ENCODE assay signal across 7 mouse cellular contexts in the genomic region with DNA sequence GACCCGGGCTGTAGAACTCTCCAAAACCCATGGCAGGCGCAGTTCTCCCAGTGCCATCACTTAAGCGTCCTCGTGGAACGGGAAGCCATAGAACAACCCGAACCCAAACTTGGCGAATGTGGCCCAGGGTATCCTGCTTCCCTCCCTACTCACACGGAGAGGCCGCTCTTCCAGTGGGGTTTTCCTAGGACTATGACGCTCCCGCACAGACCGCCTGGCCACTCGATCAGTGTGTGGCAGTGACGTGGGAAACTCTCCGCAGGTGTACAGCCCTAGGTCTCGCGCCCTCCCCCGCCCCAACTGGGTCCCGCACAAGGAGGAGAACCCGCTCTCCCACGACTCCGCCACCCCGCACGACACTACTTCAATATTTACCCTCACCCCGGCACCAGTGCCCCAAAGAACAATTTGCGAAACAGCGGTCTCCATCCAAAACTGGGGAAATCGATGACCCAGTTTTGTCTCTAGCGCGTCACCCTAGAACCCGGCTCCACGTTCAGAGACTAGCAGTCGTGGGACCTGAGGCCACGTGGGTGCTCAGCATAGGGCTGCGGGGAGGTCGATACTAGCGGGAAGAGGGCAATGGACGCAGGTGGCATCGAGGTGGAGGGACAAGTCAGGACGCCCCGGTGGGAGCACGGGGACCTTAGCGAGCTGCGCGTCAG. TPM values are rescaled to one million over a fixed set of nuclear protein-coding genes. Genes with fewer than 3 reads are reported as not detected.
DNase-seq lines count a peak whose midpoint lies in the region; ATAC-seq and TF ChIP-seq lines count a peak whose summit lies in the region.

No protein-coding gene starts in this region.

- peak overlapping the region; percentile 50 for H3K4me3 ChIP-seq in lung, embryonic 14.5 days (ENCODE audit: low read depth, low read length)
- peak overlapping the region; percentile 42 for H3K4me3 ChIP-seq in embryonic fibroblast, embryonic 13.5 days (ENCODE audit: insufficient read depth, low read length)
- H3K4me3 ChIP-seq in limb, embryonic 11.5 days (ENCODE audit: low read depth, low read length), result peak overlapping the region; percentile 47
- H3K4me3 ChIP-seq in olfactory bulb, adult 2 months (ENCODE audit: insufficient read depth, low read depth, low read length), result peak overlapping the region; percentile 54

- peak overlapping the region; percentile 99 for H3K4me2 ChIP-seq in lung, embryonic 14.5 days
- peak overlapping the region; percentile 93 for H3K4me2 ChIP-seq in limb, embryonic 11.5 days (ENCODE audit: low read depth, severe bottlenecking)

- no peak for TF ChIP-seq CTCF in lung, embryonic 14.5 days (IDR thresholded peaks at IDR 0.05; ENCODE audit: low read depth)
- no peak for TF ChIP-seq CTCF in embryonic fibroblast, embryonic 13.5 days (IDR thresholded peaks at IDR 0.05; ENCODE audit: borderline replicate concordance, insufficient read depth, low read length)
- TF ChIP-seq CTCF in olfactory bulb, adult 2 months (IDR thresholded peaks at IDR 0.05; ENCODE audit: insufficient read depth, low read depth, low read length), result no peak

- no peaks in the 10 kb centered on the region for H3K9me3 ChIP-seq in lung, embryonic 14.5 days (ENCODE audit: low read depth, low read length)
- no peaks in the 10 kb centered on the region for H3K9me3 ChIP-seq in limb, embryonic 11.5 days (ENCODE audit: control insufficient read depth, low read length)

- peak; percentile 45 for ATAC-seq in lung, embryonic 14.5 days (ENCODE audit: insufficient read depth)
- ATAC-seq in limb, embryonic 11.5 days (ENCODE audit: insufficient number of reproducible peaks, low FRiP score, low TSS enrichment, low read depth), result no peak; the same call in 1 of the 2 replicates

- no peaks in the 10 kb centered on the region for H3K36me3 ChIP-seq in lung, embryonic 14.5 days (ENCODE audit: insufficient read depth)
- H3K36me3 ChIP-seq in limb, embryonic 11.5 days (ENCODE audit: control insufficient read depth, insufficient read depth, low read length), result no peaks in the 10 kb centered on the region

- H3K4me1 ChIP-seq in lung, embryonic 14.5 days (ENCODE audit: insufficient read depth), result no peaks in the 10 kb centered on the region
- H3K4me1 ChIP-seq in embryonic fibroblast, embryonic 13.5 days (ENCODE audit: control insufficient read depth, insufficient read depth, low read length), result no peaks in the 10 kb centered on the region
- H3K4me1 ChIP-seq in limb, embryonic 11.5 days (ENCODE audit: control insufficient read depth, insufficient read depth, low read length), result peaks cover 6% of the 10 kb centered on the region; the same call in 1 of the 2 replicates
- peaks cover 14% of the 10 kb centered on the region for H3K4me1 ChIP-seq in olfactory bulb, adult 2 months (ENCODE audit: control insufficient read depth, insufficient read depth, low read length)

- peaks cover 22% of the 10 kb centered on the region for H3K27me3 ChIP-seq in lung, embryonic 14.5 days (ENCODE audit: insufficient read depth, low read length)
- H3K27me3 ChIP-seq in limb, embryonic 11.5 days (ENCODE audit: control insufficient read depth, insufficient read depth, low read length), result peaks cover 26% of the 10 kb centered on the region

- no peak for DNase-seq in lung, embryonic 14.5 days
- no peak for DNase-seq in lung, postnatal 4 days
- peak; percentile 34 for DNase-seq in limb, embryonic 11.5 days (ENCODE audit: low spot score)
- no peak for DNase-seq in yolk sac, embryonic 10.5 days (ENCODE audit: low spot score)
- no peak for DNase-seq in thymus, postnatal 4 days

- H3K27ac ChIP-seq in lung, embryonic 14.5 days (ENCODE audit: low read depth), result no peak overlapping the region
- no peak overlapping the region for H3K27ac ChIP-seq in embryonic fibroblast, embryonic 13.5 days (ENCODE audit: insufficient read depth, low read length)
- no peak overlapping the region for H3K27ac ChIP-seq in limb, embryonic 11.5 days (replicated peaks; ENCODE audit: low read depth, low read length)
- no peak overlapping the region for H3K27ac ChIP-seq in olfactory bulb, adult 2 months (ENCODE audit: insufficient read depth, low read depth, low read length)

- no peak for TF ChIP-seq POLR2A in embryonic fibroblast, embryonic 13.5 days (IDR thresholded peaks at IDR 0.05; ENCODE audit: low read depth, low read length)
- TF ChIP-seq POLR2A in olfactory bulb, adult 2 months (IDR thresholded peaks at IDR 0.05; ENCODE audit: insufficient read depth, low read depth, low read length), result no peak

- peak overlapping the region; percentile 49 for H3K9ac ChIP-seq in lung, embryonic 14.5 days
- peak overlapping the region; percentile 41 for H3K9ac ChIP-seq in limb, embryonic 11.5 days (ENCODE audit: low read length)

- 3% methylated on average over 45 of the region's 45 CpGs for whole genome bisulfite sequencing in lung, embryonic 14.5 days
- 5% methylated on average over 45 of the region's 45 CpGs for WGBS in limb, embryonic 11.5 days
- 5% methylated on average over 45 of the region's 45 CpGs for WGBS in olfactory bulb, adult 2 months

RNA-seq across cellular contexts. Expression of a gene that starts 0.6 kb away (rescaled TPM):
- 2.5 and 2.7 TPM in 2 replicates for polyA plus RNA-seq in lung, embryonic 14.5 days (2014; fragmentation: Nextera tagmentation; extraction: Ambion mirVana)
- polyA plus RNA-seq in embryonic fibroblast, embryonic 13.5 days (2011; ENCODE audit: insufficient read length, low read depth, missing spikeins), result 1.7 and 2.4 TPM in 2 replicates
- 1.5 and 3.8 TPM in 2 replicates for polyA plus RNA-seq in limb, embryonic 11.5 days (2014; fragmentation: Nextera tagmentation; extraction: Ambion mirVana)
- not detected in 2 replicates for polyA plus RNA-seq in olfactory bulb, adult 2 months (2012; ENCODE audit: insufficient read depth, insufficient read length, low replicate concordance, missing spikeins)

RNA-seq across cellular contexts. Expression of a gene that starts 22.3 kb away (rescaled TPM):
- polyA plus RNA-seq in lung, embryonic 14.5 days (2014; fragmentation: Nextera tagmentation; extraction: Ambion mirVana), result 174 and 202 TPM in 2 replicates
- 171 and 195 TPM in 2 replicates for polyA plus RNA-seq in embryonic fibroblast, embryonic 13.5 days (2011; ENCODE audit: insufficient read length, low read depth, missing spikeins)
- 230 and 242 TPM in 2 replicates for polyA plus RNA-seq in limb, embryonic 11.5 days (2014; fragmentation: Nextera tagmentation; extraction: Ambion mirVana)
- polyA plus RNA-seq in olfactory bulb, adult 2 months (2012; ENCODE audit: insufficient read depth, insufficient read length, low replicate concordance, missing spikeins), result 633 TPM in 1 of 2 replicates, not detected in the other

RNA-seq across cellular contexts. Expression of a gene that starts 41.2 kb away (rescaled TPM):
- not detected in 2 replicates for polyA plus RNA-seq in lung, embryonic 14.5 days (2014; fragmentation: Nextera tagmentation; extraction: Ambion mirVana)
- not detected in 2 replicates for polyA plus RNA-seq in embryonic fibroblast, embryonic 13.5 days (2011; ENCODE audit: insufficient read length, low read depth, missing spikeins)
- polyA plus RNA-seq in limb, embryonic 11.5 days (2014; fragmentation: Nextera tagmentation; extraction: Ambion mirVana), result not detected in 2 replicates
- polyA plus RNA-seq in olfactory bulb, adult 2 months (2012; ENCODE audit: insufficient read depth, insufficient read length, low replicate concordance, missing spikeins), result not detected in 2 replicates
